Mouse (Mus musculus): ENCODE measurements at regions not wholly inside any gene's neighbourhood (a gene's known extent, or its start where the extent isn't known, plus 50 kb on each side); places are given as distances from the start of the nearest gene placed in this dataset.

- TF ChIP-seq POLR2A (IDR thresholded peaks at IDR 0.05; ENCODE audit: extremely low read depth, insufficient read depth, low read length) (no peak), CTCF (IDR thresholded peaks at IDR 0.05; ENCODE audit: low read depth, low read length) (no peak)
These were observed 282.9 kb upstream of the Meis2 start for GRCm38 (mm10) chr2:116348530-116348914.
